Mouse (Mus musculus): Measurements from ENCODE around the gene Fndc9. TPM values are rescaled to one million over a fixed set of nuclear protein-coding genes. Genes with fewer than 3 reads are reported as not detected.
A peak's percentile ranks its signal among the peaks of the same experiment; 100 is the strongest.

Gene Fndc9
- polyA plus RNA-seq, 1 experiment from 2014 or later = 1.7 TPM

DNA sequence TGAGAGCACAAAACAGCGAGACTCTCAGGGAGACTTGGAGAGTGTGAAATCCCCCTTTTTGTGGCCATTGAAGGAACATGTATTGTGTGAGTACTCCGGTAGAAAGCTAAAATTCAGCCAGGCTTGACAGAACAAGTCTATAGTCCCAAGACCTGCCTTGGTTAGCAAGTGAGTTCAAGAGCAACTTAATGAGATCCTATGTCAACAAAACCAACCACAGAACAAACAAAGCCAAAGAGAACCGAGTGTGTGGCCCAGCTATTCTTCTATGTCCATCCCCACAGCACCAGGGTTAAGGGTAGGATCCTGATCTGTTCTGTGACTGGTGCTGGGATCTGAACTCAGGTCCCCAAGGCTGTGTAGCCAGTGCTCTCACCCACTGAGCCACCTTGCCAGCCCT is 29.3 kb downstream of the Fndc9 start:
- H3K4me2 ChIP-seq = no peak overlapping the region
- H3K4me1 ChIP-seq (replicated peaks) = no peaks in the 10 kb centered on the region
- H3K9me3 ChIP-seq = no peaks in the 10 kb centered on the region
- H3K27ac ChIP-seq = no peak overlapping the region
- no peak for ATAC-seq (ENCODE audit: low FRiP score)
- 82% methylated on average over 3 of the region's 3 CpGs for WGBS
- H3K27me3 ChIP-seq = no peaks in the 10 kb centered on the region
- H3K9ac ChIP-seq = no peak overlapping the region
- no peak overlapping the region for H3K4me3 ChIP-seq
- H3K36me3 ChIP-seq = peaks cover 86% of the 10 kb centered on the region

DNA sequence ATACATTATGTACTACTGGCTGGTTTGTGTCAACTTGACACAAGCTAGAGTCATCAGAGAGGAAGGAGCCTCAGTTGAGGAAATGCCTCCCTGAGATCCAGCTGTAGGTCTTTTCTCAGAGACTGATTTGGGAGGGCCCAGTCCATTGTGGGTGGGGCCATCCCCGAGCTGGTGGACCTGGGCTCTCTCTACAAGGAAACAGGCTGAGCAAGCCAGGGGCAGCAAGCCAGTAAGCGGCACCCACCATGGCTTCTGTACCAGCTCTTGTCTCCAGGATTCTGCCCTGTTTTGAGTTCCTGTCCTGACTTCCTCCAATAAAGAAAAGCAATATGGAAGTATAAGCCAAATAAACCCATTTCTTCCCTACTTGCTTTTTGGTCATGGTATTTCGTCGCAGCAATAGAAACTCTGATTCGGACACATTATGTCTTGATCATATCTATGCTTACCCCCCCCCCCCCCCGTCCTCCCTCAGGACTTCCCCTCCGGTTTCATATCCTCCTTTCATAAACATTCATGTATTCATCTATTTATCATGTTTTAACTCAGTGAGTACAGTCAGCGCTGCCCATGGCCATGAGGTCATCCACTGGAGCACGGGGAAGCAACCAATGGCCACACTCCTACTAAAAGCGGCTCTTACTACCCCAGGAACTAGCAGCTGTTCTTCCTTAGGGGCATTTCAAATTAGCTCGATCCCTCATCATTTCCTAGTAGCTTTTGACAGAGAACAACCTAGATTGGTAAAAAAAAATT is 29.9 kb downstream of the Fndc9 start:
- no peaks in the 10 kb centered on the region for H3K9me3 ChIP-seq
- H3K27ac ChIP-seq = no peak overlapping the region; the same call in 1 of the 2 replicates
- ATAC-seq (ENCODE audit: low FRiP score) = no peak
- H3K27me3 ChIP-seq = no peaks in the 10 kb centered on the region
- H3K4me1 ChIP-seq (replicated peaks) = no peaks in the 10 kb centered on the region
- no peak overlapping the region for H3K4me3 ChIP-seq
- WGBS = 89% methylated on average over 11 of the region's 11 CpGs
- H3K9ac ChIP-seq = no peak overlapping the region
- H3K36me3 ChIP-seq = peaks cover 86% of the 10 kb centered on the region
- H3K4me2 ChIP-seq = no peak overlapping the region

DNA sequence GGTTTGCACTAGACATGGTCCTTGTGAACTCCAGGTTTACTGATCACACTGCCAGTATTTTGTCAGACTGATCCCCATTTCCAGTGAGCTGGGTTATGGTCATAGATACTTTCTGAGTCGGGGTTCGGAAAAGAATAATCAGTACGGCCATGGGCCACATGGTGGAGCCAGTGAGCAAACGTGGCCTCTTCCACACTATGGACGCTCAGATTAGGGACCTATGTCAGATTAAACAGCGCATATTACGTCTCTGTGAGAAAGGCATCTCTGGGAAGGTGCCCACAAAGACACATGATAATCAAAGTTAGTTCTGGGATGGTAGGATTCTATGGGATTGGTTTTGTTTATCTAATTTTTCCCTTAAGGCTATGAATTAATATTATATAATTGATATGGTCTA is 33.7 kb downstream of the Fndc9 start:
- no peaks in the 10 kb centered on the region for H3K4me1 ChIP-seq (replicated peaks)
- no peaks in the 10 kb centered on the region for H3K9me3 ChIP-seq
- H3K4me2 ChIP-seq = no peak overlapping the region
- peaks cover 87% of the 10 kb centered on the region for H3K36me3 ChIP-seq
- no peak overlapping the region for H3K9ac ChIP-seq
- no peak overlapping the region for H3K27ac ChIP-seq
- H3K4me3 ChIP-seq = no peak overlapping the region
- 26% methylated on average over 7 of the region's 7 CpGs for WGBS
- 0 out of 2 replicates have a peak, but pooled peaks have one; percentile 59 for ATAC-seq (ENCODE audit: low FRiP score)
- H3K27me3 ChIP-seq = no peaks in the 10 kb centered on the region

DNA sequence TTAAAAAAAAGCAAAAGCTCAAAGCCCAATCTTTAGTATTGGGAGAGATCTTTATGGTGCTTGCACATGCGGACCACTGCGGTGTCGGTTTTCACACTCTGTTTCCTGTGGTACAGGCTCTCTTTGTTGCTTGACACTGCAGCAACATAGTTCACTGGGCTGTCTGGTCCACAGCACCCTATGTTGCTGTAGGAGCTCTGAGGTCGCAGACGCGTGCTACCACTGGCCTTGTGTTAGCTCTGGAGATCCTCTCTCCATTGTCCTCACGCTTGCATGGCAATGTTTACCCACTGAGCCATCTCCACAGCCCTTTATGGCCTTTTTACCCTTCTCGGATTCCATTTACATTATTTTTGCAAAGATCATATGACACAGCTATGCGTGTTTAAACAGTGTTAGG is 34.1 kb downstream of the Fndc9 start:
- H3K9me3 ChIP-seq = no peaks in the 10 kb centered on the region

DNA sequence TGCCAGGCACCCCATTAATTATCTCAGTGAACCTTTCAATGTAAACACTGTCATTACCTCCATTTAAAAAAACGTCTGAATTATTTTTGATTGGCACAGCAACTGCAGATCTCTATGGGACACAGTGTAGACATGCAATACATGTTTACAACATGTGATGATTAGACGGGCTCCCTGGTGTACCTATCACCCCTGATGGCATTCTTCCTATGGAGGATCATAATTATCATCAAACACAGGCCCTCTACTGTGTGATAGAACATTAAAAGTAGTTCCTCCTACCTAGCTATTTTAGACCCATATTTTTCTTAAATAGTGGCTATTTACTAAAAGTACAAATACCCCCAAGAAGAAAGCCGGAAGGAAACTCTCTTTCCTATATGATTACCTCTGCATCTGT is 34.6 kb downstream of the Fndc9 start:
- Histone ChIP-seq H3K9ac (no peak overlapping the region), H3K27me3 (no peaks in the 10 kb centered on the region), H3K27ac (no peak overlapping the region), H3K4me1 (replicated peaks) (no peaks in the 10 kb centered on the region), H3K9me3 (no peaks in the 10 kb centered on the region), H3K4me3 (no peak overlapping the region), H3K4me2 (no peak overlapping the region), H3K36me3 (peaks cover 89% of the 10 kb centered on the region)
- no peak for ATAC-seq (ENCODE audit: low FRiP score)
- WGBS = 77% methylated on average over 3 of the region's 3 CpGs

More for the DNA sequence above, 34.1 kb downstream of the Fndc9 start:
- H3K4me1 ChIP-seq (replicated peaks) = no peaks in the 10 kb centered on the region
- no peak overlapping the region for H3K4me2 ChIP-seq
- H3K36me3 ChIP-seq = peaks cover 89% of the 10 kb centered on the region
- no peaks in the 10 kb centered on the region for H3K27me3 ChIP-seq
- 82% methylated on average over 9 of the region's 9 CpGs for WGBS
- H3K27ac ChIP-seq = no peak overlapping the region
- ATAC-seq (ENCODE audit: low FRiP score) = 0 out of 2 replicates have a peak, but pooled peaks have one; percentile 65
- H3K4me3 ChIP-seq = no peak overlapping the region
- H3K9ac ChIP-seq = no peak overlapping the region

DNA sequence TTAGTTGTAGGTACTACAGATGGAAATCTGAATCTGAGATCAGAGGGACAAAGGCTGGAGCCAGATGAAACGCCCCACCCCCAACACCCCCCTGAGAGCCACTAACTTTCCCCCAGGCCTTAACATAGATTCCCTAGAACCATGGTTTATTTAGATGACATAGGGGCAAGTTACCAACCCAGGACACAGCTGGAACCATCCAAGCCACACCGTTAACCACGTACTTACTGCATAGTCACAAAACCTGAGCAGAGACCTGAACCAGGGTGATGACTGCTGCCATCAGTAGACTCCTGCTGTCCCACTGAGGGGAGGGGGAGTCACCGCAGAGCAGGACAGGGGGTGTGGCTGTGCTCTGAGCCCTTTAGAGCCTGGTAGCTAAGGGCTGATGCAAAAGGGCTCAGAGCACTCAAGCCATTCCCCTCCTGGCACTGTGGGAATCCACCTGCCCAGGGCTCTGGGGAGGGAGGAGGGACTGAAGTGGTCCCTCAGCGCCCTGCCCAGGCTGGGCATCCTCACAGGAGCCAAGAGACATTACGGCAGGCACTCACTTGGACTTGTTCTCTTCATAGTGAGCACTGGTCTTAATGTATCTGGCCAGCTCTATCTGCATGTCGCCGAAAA is 36.8 kb downstream of the Fndc9 start:
- Histone ChIP-seq H3K4me2 (no peak overlapping the region), H3K9ac (0 out of 2 replicates have a peak overlapping the region, but pooled peaks have one; percentile 13), H3K27ac (no peak overlapping the region), H3K4me3 (no peak overlapping the region), H3K9me3 (no peaks in the 10 kb centered on the region), H3K4me1 (replicated peaks) (no peaks in the 10 kb centered on the region), H3K36me3 (peaks cover 84% of the 10 kb centered on the region), H3K27me3 (no peaks in the 10 kb centered on the region)
- no peak for ATAC-seq (ENCODE audit: low FRiP score)
- 71% methylated on average over 8 of the region's 8 CpGs for WGBS

DNA sequence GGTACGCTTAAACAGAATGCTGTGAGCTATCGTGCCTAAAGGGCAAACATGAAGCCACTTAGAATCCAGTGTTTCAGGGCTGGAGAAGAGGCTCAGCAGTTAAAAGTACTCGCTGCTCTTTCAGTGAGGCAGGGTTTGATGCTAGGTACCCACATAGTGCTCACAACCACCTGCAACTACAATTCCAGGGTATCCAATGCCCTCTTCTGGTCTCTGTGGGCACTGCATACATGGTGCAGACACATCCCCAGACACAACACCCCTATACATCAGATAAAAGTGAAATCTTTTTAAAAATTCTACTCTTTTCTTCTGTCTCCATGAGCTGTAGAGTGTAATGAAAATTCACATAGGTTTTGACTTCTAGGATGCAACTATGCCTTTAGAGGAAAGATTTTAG is 38.6 kb downstream of the Fndc9 start:
- Histone ChIP-seq H3K4me2 (no peak overlapping the region), H3K27ac (no peak overlapping the region), H3K27me3 (no peaks in the 10 kb centered on the region), H3K4me3 (no peak overlapping the region), H3K9ac (no peak overlapping the region), H3K4me1 (replicated peaks) (no peaks in the 10 kb centered on the region), H3K9me3 (no peaks in the 10 kb centered on the region), H3K36me3 (peaks cover 91% of the 10 kb centered on the region)
- 96% methylated on average over 3 of the region's 3 CpGs for WGBS
- no peak for ATAC-seq (ENCODE audit: low FRiP score)

DNA sequence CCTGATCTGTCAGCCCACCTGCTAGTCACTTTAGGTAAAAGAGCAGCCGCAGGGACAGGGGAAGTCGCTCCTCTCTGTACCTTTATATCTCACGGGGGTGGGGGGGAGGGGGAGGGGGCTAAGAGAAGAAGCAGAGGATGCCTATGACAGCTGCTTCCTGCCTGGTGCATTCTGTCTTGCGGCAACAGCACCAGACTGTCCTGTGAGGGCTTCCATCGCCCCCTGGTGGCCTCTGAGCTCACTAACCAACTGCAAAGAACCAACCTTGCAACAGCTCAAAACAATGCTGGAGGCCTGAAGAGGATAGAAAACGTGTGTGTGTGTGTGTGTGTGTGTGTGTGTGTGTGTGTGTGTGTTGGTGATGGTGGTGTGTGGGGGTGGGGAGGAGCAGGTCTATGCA is 40.0 kb downstream of the Fndc9 start:
- H3K4me3 ChIP-seq = no peak overlapping the region
- no peak overlapping the region for H3K27ac ChIP-seq
- WGBS = 18% methylated on average over 6 of the region's 6 CpGs
- no peaks in the 10 kb centered on the region for H3K9me3 ChIP-seq
- no peak overlapping the region for H3K4me2 ChIP-seq
- H3K27me3 ChIP-seq = no peaks in the 10 kb centered on the region
- no peak overlapping the region for H3K9ac ChIP-seq
- peaks cover 92% of the 10 kb centered on the region for H3K36me3 ChIP-seq
- peak; percentile 75 for ATAC-seq (ENCODE audit: low FRiP score)
- H3K4me1 ChIP-seq (replicated peaks) = no peaks in the 10 kb centered on the region

DNA sequence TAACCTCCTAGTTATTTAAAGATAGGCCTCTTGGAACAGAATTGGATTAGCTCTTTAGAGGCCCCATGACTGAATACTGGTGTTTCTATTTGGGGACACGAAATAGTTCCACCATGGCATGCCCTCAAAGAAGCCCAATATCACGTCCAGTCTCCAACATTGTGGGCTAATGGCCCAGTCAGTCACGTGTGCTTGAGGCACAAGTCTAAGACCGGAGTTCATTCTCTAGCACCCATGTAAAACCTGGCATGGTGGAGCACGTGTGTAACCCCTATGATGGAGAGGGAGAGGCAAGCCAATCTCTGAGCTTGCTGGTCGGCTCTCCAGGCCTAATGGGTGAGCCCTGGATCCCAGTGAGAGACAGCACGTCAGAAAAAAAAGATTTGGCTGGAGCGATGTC is 40.8 kb downstream of the Fndc9 start:
- no peaks in the 10 kb centered on the region for H3K27me3 ChIP-seq
- WGBS = 94% methylated on average over 8 of the region's 8 CpGs
- H3K9me3 ChIP-seq = no peaks in the 10 kb centered on the region
- no peak overlapping the region for H3K27ac ChIP-seq
- peaks cover 93% of the 10 kb centered on the region for H3K36me3 ChIP-seq
- ATAC-seq (ENCODE audit: low FRiP score) = no peak
- H3K4me2 ChIP-seq = no peak overlapping the region
- no peaks in the 10 kb centered on the region for H3K4me1 ChIP-seq (replicated peaks)
- no peak overlapping the region for H3K4me3 ChIP-seq
- H3K9ac ChIP-seq = no peak overlapping the region

DNA sequence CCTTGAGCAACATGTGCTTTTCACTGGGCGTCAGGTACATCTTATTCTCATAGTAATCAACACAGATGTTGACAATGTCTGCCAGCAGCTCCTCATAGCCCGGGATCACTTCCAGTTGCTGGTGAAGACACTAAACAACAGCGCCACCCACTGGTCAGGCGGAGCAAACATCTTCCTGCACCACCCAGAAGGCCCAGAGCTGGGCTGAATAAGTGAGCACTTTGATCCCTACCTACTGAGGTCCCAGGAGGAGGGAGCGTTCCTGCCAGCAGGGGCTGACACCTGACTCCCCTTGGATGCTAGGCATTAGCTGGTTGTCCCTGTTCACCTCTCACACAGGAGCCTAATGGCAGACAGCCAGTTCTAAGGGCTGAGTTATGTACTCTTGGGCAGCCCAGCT is 41.4 kb downstream of the Fndc9 start:
- no peak overlapping the region for H3K27ac ChIP-seq
- no peak overlapping the region for H3K9ac ChIP-seq
- no peaks in the 10 kb centered on the region for H3K4me1 ChIP-seq (replicated peaks)
- no peak for ATAC-seq (ENCODE audit: low FRiP score)
- no peaks in the 10 kb centered on the region for H3K27me3 ChIP-seq
- H3K4me2 ChIP-seq = no peak overlapping the region
- no peak overlapping the region for H3K4me3 ChIP-seq
- 51% methylated on average over 5 of the region's 5 CpGs for WGBS
- H3K36me3 ChIP-seq = peaks cover 93% of the 10 kb centered on the region
- no peaks in the 10 kb centered on the region for H3K9me3 ChIP-seq

DNA sequence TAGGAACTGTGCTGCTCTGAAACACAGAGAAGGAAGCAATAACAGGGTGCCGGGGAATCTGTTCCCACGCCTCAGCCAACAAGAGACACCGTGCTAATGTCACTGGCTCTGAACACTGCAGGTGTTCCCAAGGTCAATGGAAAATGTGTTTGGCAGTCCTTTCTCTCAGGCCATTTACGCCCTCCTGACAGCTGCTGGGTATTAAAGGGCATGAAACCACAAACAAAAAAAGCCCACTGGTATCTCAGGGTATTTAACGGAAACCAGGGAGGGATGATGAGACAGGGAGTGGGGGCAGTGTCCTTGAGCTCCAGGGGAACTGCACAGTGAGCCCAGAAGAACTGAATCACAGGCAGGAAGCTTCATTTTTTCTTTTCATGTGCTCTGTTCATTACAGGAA is 42.8 kb downstream of the Fndc9 start:
- Histone ChIP-seq H3K9ac (no peak overlapping the region), H3K27me3 (no peaks in the 10 kb centered on the region), H3K36me3 (peaks cover 93% of the 10 kb centered on the region), H3K4me1 (replicated peaks) (no peaks in the 10 kb centered on the region), H3K9me3 (no peaks in the 10 kb centered on the region), H3K4me3 (no peak overlapping the region), H3K4me2 (no peak overlapping the region), H3K27ac (no peak overlapping the region)
- no peak for ATAC-seq (ENCODE audit: low FRiP score)
- 66% methylated on average over 5 of the region's 5 CpGs for WGBS

DNA sequence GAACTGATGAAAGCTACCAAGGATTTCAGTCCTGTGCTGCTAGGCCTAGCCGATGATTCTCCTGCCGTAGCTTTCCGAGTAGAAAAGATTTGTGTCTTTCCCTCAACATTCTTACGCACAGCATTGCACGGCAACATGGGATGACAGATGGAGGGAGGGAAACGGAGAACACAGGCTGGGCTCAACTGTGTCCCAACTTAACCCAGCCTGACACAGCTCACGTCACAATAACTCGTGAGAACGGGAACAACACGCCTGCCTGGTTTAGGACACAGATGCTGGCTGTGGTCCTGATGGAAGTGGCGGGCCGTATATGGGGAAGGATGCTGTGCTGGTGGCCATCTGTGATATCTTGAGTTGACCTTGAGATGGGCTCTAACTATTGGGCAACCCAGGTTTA is 43.4 kb downstream of the Fndc9 start:
- ATAC-seq (ENCODE audit: low FRiP score) = no peak
- WGBS = 82% methylated on average over 12 of the region's 12 CpGs

DNA sequence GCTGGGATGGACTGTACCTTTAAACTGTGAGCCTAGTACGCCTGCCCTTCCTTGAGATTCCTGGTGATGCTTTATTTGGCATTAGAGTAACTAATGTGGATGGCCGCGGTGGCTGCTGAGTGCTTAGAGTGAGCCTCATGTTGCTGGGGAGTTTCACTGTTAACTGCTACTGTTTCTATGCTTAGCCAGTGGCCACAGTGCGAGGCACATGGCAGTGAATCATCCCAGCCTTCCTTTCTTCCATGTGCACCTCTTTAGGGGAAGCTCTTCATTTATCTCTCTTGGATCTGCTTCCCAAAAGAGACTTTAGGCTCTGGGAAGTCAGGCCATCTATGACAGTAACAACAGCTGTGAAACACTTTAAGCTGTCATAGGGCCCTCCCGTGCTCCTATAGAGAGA is 47.3 kb downstream of the Fndc9 start:
- ATAC-seq (ENCODE audit: low FRiP score) = no peak
- H3K9me3 ChIP-seq = no peaks in the 10 kb centered on the region
- WGBS = 92% methylated on average over 5 of the region's 5 CpGs
- H3K36me3 ChIP-seq = peaks cover 84% of the 10 kb centered on the region
- no peaks in the 10 kb centered on the region for H3K27me3 ChIP-seq
- no peak overlapping the region for H3K4me2 ChIP-seq
- no peak overlapping the region for H3K27ac ChIP-seq
- no peak overlapping the region for H3K9ac ChIP-seq
- no peak overlapping the region for H3K4me3 ChIP-seq
- H3K4me1 ChIP-seq (replicated peaks) = peaks cover 4% of the 10 kb centered on the region

More for the DNA sequence above, 43.4 kb downstream of the Fndc9 start:
- Histone ChIP-seq H3K9ac (no peak overlapping the region), H3K27ac (no peak overlapping the region), H3K9me3 (no peaks in the 10 kb centered on the region), H3K4me1 (replicated peaks) (no peaks in the 10 kb centered on the region), H3K4me2 (no peak overlapping the region), H3K4me3 (no peak overlapping the region), H3K36me3 (peaks cover 93% of the 10 kb centered on the region), H3K27me3 (no peaks in the 10 kb centered on the region)

All from hindbrain, embryonic 13.5 days (tissue).